Mouse (Mus musculus): ENCODE measurements at regions not wholly inside any gene's neighbourhood (a gene's known extent, or its start where the extent isn't known, plus 50 kb on each side); places are given as distances from the start of the nearest gene placed in this dataset.

GRCm38 (mm10) chrX:11629906-11630305 is 302.3 kb downstream of the H2al1j start:
- TF ChIP-seq POLR2A (IDR thresholded peaks at IDR 0.05; ENCODE audit: insufficient read depth, low read depth, low read length) (no peak), CTCF (IDR thresholded peaks at IDR 0.05; ENCODE audit: insufficient read depth, low read depth, low read length) (no peak)
